Mouse (Mus musculus): ENCODE data around the gene Zc3h10. TPM values are rescaled to one million over a fixed set of nuclear protein-coding genes. Genes with fewer than 3 reads are reported as not detected.
"Not testable (repeated sequence)": the region's sequence is repeated elsewhere in the genome, so short reads cannot be mapped to it uniquely, and the experiment has no call there.

Gene Zc3h10
- polyA plus RNA-seq, 1 experiment: 12.9 TPM

- H3K27ac ChIP-seq (ENCODE audit: insufficient read depth, low read length): peak within 1 kb of the TSS; percentile 88
- H3K4me3 ChIP-seq (ENCODE audit: insufficient read depth, low read length): peak within 1 kb of the TSS; percentile 76
- TF ChIP-seq CTCF (IDR thresholded peaks at IDR 0.05; ENCODE audit: extremely low read depth, insufficient read depth, low read length) (peak; percentile 59), POLR2A (IDR thresholded peaks at IDR 0.05; ENCODE audit: extremely low read depth, insufficient read depth, low read length) (peak; percentile 100)
- H3K4me1 ChIP-seq (ENCODE audit: control insufficient read depth, insufficient read depth, low read length): peaks cover 2% of the 10 kb centered on the region
Observed at GRCm38 (mm10) chr10:128493695-128494666, 53.6 kb downstream of the Zc3h10 start, which contains the start of gene Myl6. Myl6 (minus strand) TSS chr10:128494145.

GRCm38 (mm10) chr10:128493319-128493694 is 54.3 kb downstream of the Zc3h10 start:
- TF ChIP-seq POLR2A (IDR thresholded peaks at IDR 0.05; ENCODE audit: extremely low read depth, insufficient read depth, low read length): no peak
- no peak for TF ChIP-seq CTCF (IDR thresholded peaks at IDR 0.05; ENCODE audit: extremely low read depth, insufficient read depth, low read length)
- Histone ChIP-seq H3K4me3 (ENCODE audit: insufficient read depth, low read length) (peak overlapping the region; percentile 76), H3K4me1 (ENCODE audit: control insufficient read depth, insufficient read depth, low read length) (peaks cover 2% of the 10 kb centered on the region), H3K27ac (ENCODE audit: insufficient read depth, low read length) (peak overlapping the region; percentile 51)

GRCm38 (mm10) chr10:128492633-128493311 is 54.8 kb downstream of the Zc3h10 start:
- 0 out of 2 replicates have a peak, but pooled peaks have one; percentile 6 for TF ChIP-seq POLR2A (IDR thresholded peaks at IDR 0.05; ENCODE audit: extremely low read depth, insufficient read depth, low read length)
- TF ChIP-seq CTCF (IDR thresholded peaks at IDR 0.05; ENCODE audit: extremely low read depth, insufficient read depth, low read length): no peak
- peak overlapping the region; percentile 51 for H3K27ac ChIP-seq (ENCODE audit: insufficient read depth, low read length)
- H3K4me3 ChIP-seq (ENCODE audit: insufficient read depth, low read length): peak overlapping the region; percentile 76
- peaks cover 2% of the 10 kb centered on the region for H3K4me1 ChIP-seq (ENCODE audit: control insufficient read depth, insufficient read depth, low read length)

GRCm38 (mm10) chr10:128492051-128492450 is 55.5 kb downstream of the Zc3h10 start:
- H3K4me3 ChIP-seq (ENCODE audit: insufficient read depth, low read length): peak overlapping the region; percentile 76
- H3K27ac ChIP-seq (ENCODE audit: insufficient read depth, low read length); H3K4me1 ChIP-seq (ENCODE audit: control insufficient read depth, insufficient read depth, low read length): not testable (repeated sequence)

Other genes with a start within 250 kb of the Zc3h10 start
- gene Il23a, start 249.0 kb downstream of the Zc3h10 start, polyA plus RNA-seq (2012; rRNA removed): 0.54 and 0.55 TPM in 2 replicates
- 22.8 and 24.6 TPM in 2 replicates for gene Pan2, start 244.4 kb downstream of the Zc3h10 start, polyA plus RNA-seq (2012; rRNA removed)
- 63.7 and 65.8 TPM in 2 replicates for gene Cnpy2, start 225.3 kb downstream of the Zc3h10 start, polyA plus RNA-seq (2012; rRNA removed)
- 224 and 233 TPM in 2 replicates for gene Cs, start 210.0 kb downstream of the Zc3h10 start, polyA plus RNA-seq (2012; rRNA removed)
- gene Coq10a, start 178.8 kb downstream of the Zc3h10 start, polyA plus RNA-seq (2012; rRNA removed): 101 and 103 TPM in 2 replicates
- 30.0 and 30.4 TPM in 2 replicates for gene Ankrd52, start 170.7 kb downstream of the Zc3h10 start, polyA plus RNA-seq (2012; rRNA removed)
- 0.51 and 0.73 TPM in 2 replicates for gene Slc39a5, start 146.5 kb downstream of the Zc3h10 start, polyA plus RNA-seq (2012; rRNA removed)
- gene Nabp2, start 136.3 kb downstream of the Zc3h10 start, polyA plus RNA-seq (2012; rRNA removed): 79.4 and 83.4 TPM in 2 replicates
- gene Rnf41, start 136.1 kb downstream of the Zc3h10 start, polyA plus RNA-seq (2012; rRNA removed): 78.2 and 78.5 TPM in 2 replicates
- gene Smarcc2, start 88.5 kb downstream of the Zc3h10 start, polyA plus RNA-seq (2012; rRNA removed): 209 and 223 TPM in 2 replicates
- gene Myl6, start 53.6 kb downstream of the Zc3h10 start, polyA plus RNA-seq (2012; rRNA removed): 1,299 and 1,338 TPM in 2 replicates
- gene Myl6b, start 49.1 kb downstream of the Zc3h10 start, polyA plus RNA-seq (2012; rRNA removed): 33.7 and 36.7 TPM in 2 replicates
- gene Esyt1, start 21.9 kb downstream of the Zc3h10 start, polyA plus RNA-seq (2012; rRNA removed): 11.6 and 12.0 TPM in 2 replicates
- gene Rpl41, start 1.5 kb upstream of the Zc3h10 start, polyA plus RNA-seq (2012; rRNA removed): 2,251 and 2,284 TPM in 2 replicates
- gene Pa2g4, start 18.2 kb upstream of the Zc3h10 start, polyA plus RNA-seq (2012; rRNA removed): 67.5 and 71.0 TPM in 2 replicates
- gene Erbb3, start 41.9 kb upstream of the Zc3h10 start, polyA plus RNA-seq (2012; rRNA removed): 7.6 and 9.1 TPM in 2 replicates
- gene Rps26, start 79.0 kb upstream of the Zc3h10 start, polyA plus RNA-seq (2012; rRNA removed): 354 and 390 TPM in 2 replicates
- 8.3 and 9.2 TPM in 2 replicates for gene Ikzf4, start 98.2 kb upstream of the Zc3h10 start, polyA plus RNA-seq (2012; rRNA removed)
- gene Suox, start 126.3 kb upstream of the Zc3h10 start, polyA plus RNA-seq (2012; rRNA removed): 11.3 and 12.1 TPM in 2 replicates
- 120 and 125 TPM in 2 replicates for gene Rab5b, start 148.5 kb upstream of the Zc3h10 start, polyA plus RNA-seq (2012; rRNA removed)
- gene Pmel, start 156.4 kb upstream of the Zc3h10 start, polyA plus RNA-seq (2012; rRNA removed): 0.61 and 0.66 TPM in 2 replicates
- gene Cdk2, start 157.3 kb upstream of the Zc3h10 start, polyA plus RNA-seq (2012; rRNA removed): 4.5 and 4.6 TPM in 2 replicates
- 13.2 and 15.5 TPM in 2 replicates for gene Dgka, start 197.1 kb upstream of the Zc3h10 start, polyA plus RNA-seq (2012; rRNA removed)
- 39.4 and 41.1 TPM in 2 replicates for gene Pym1, start 200.1 kb upstream of the Zc3h10 start, polyA plus RNA-seq (2012; rRNA removed)
- gene Mmp19, start 243.1 kb upstream of the Zc3h10 start, polyA plus RNA-seq (2012; rRNA removed): 0.38 and 0.57 TPM in 2 replicates

All from cortical plate, adult 2 months (tissue).